Mouse (Mus musculus): ENCODE measurements at regions not wholly inside any gene's neighbourhood (a gene's known extent, or its start where the extent isn't known, plus 50 kb on each side); places are given as distances from the start of the nearest gene placed in this dataset.

DNA sequence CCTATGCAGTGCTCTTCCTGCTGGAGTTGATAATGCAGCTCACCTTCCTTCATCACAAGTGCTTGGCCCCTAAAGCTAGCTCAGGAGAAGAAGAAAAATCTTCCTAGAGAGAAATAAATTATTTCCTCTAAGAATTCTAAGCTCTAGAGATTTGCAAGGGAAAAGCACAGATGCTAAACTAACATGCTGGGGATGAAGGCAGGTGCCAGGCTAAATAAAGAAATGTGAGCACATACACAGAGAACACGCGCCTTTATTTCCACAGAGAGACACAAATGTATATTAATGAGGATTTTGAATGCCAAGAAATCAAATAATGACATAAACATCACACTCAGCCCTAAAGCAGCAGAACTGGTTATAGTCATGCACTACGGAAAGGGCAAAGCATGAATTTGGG is 229.5 kb upstream of the Mamld1 start:
- DNase-seq: no peak

DNA sequence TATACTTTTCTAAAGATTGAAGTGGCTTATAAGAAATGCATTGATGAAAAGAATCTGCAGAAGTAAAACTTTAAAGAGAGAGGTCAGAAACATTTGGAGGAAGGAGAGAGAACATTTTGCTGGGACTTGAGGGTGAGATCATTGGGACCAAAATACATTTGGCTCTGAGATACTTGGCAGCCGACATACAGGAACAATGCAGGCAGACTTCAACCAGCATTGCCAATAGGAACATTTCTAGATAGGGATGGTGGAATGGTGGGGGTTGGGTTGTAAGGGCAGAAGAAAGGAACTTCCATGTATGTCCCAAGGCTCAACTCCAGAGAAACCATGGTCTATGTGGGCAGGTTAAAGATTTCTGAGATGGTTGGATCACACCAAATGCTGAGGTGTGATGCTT is 232.3 kb upstream of the Mamld1 start:
- no peak for DNase-seq

DNA sequence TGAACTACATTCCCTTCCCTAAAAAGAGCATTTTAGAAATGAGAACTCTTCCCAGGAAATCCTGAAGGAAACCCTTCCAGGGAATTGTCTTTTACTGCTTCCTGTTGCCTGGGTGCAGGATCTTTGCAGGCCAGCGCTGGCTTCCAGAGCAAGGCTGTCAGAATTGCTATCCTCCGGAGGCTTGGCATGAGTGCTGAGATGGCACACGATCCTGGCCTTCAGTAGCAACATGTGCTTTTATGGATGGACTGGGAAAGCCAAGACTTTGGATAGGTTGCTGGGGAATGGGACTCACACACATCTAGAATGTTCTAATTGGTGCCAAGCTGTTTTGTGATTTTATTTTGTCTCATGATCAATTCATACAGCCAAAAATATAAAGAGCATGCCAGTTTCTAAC is 233.4 kb upstream of the Mamld1 start:
- no peak for DNase-seq

DNA sequence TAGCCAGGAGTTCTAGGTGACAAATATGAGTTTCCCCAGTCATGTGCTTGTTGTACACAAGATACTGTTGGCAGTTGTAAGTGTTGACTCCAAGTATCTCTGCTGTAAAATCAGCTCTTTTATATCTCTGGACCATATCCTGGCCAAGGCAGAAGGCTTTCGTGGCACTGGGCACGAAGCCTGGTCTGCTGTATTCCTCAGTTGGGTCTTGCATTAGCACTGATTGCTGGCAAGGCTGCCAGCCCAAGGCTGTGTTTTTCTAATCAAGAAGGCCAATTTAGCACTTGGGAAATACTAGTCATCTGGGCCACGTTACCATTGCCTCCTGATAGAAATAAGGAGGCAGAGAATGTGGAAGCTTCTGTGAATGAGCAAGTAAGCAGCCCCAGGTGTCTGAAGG is 258.3 kb upstream of the Mamld1 start:
- peak; percentile 4 for DNase-seq

DNA sequence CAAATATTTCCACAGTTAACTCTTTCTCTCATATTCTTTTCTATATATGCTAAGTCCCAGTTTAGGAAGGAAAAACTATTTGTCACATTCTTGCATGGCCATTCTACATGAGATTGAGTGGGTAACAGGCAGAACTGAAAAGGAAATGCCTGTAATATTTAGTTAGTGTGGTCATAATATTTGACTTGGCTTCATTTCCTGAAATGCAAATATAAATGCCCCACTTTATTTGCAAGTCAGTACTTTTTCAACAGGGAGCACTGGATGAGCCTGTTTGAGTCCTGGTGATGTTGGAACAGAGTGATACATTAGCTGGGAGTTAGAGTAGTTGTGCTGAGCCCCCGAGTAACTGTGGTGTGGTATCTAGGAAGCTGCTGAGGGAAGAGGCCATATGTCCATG is 285.9 kb upstream of the Tmem185a start:
- no peak for DNase-seq

DNA sequence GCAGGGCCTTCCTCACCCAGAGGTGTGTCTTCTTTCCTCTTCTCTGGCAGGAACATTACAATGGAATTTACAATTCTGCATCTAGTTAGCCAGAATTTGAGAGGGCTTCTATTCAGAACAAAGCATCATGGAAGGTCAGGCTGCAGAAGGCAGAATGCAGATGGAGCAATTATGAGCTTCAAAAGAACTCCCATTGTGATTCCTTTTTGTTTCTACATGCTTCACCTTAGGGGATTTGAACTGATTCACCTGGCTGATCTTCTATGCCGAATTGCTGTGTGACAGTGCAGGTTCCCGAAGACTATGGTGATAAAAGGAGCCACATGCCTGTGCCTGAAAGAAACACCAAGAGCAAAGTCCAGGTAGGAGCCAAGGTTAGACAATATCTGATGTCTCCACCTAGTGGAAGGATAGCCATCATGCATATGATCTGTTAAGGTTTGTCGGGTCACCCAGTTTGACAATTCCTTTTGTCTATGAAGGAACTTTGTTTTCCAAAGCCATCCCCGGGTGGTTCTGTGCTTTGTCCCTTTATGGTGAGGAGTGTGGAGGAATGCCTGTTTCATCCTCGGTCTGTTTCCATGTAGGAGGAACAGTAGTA is 236.1 kb upstream of the Tmem185a start:
- no peak for DNase-seq

DNA sequence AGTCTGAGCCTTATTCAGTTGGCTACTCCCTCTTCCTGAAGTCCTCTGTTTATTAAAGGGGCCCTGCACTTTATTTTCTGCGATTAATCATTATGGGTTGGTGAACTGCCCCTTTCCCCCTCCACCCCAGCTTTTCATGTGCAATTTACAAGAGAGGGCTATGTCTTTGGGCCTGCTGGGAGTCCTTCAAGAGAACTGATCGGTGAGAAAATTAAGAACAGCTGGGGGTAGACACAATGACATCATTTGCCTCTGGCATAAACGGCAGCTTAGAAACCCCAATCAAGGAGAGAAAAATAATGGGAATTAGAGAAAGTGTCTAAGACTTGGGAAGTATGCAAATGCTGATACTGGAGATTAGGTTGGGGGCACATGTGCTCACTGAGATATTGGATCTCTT is 205.2 kb upstream of the Tmem185a start:
- DNase-seq: no peak

DNA sequence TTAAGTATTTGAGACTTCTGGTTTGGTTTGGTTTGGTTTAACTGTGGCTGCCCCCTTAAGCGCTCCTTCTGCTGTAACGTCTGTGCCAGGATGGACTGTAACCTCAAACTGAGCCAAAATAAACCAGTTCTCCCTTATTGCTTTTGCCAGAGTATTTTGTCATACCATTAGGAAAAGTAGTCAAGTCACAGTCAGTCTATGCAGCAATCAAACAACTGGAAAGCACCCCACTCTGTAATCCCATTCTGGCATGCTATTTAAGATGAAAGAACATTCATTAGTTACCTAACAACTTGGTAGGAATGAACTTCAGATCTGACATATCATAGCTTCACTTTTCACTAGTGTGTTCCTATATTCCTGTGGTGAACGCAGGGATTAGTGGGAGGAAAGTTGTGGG is 190.1 kb upstream of the Tmem185a start:
- DNase-seq: no peak

Data from adrenal gland, postnatal 25 days (tissue).